Mouse (Mus musculus) embryonic facial prominence, embryonic 12.5 days (tissue): ENCODE measurements around the gene Ipo4. TPM values are rescaled to one million over a fixed set of nuclear protein-coding genes. Genes with fewer than 3 reads are reported as not detected.

Experiments
- ATAC-seq: fragments of 200-750 bp; cut with Nextera tagmentation; 2 replicates; pipeline ENCODE4 v1.8.0; 2017; ENCODE audit not compliant: insufficient number of reproducible peaks, insufficient read depth, low FRiP score, low TSS enrichment
- H3K27ac ChIP-seq: fragments of 300-500 bp; sonication (generic); 2 replicates; pipeline ENCODE4 v1.5.1; 2016; ENCODE audit warnings: mild to moderate bottlenecking
- H3K27me3 ChIP-seq: fragments of 300-500 bp; sonication (generic); 2 replicates; pipeline ENCODE4 v1.6.1; 2016; ENCODE audit warnings: mild to moderate bottlenecking, moderate library complexity
- H3K36me3 ChIP-seq: fragments of 300-500 bp; sonication (generic); 2 replicates; pipeline ENCODE4 v1.6.1; 2016; ENCODE audit warnings: mild to moderate bottlenecking
- H3K4me1 ChIP-seq: fragments of 300-500 bp; sonication (generic); 2 replicates; pipeline ENCODE4 v1.6.1; 2016
- H3K4me2 ChIP-seq: fragments of 300-500 bp; sonication (generic); replicated peaks from 2 replicates; pipeline ENCODE4 v1.6.1; 2016; ENCODE audit warnings: mild to moderate bottlenecking, moderate library complexity
- H3K4me3 ChIP-seq: fragments of 300-500 bp; sonication (generic); 2 replicates; pipeline ENCODE4 v1.5.1; 2016; ENCODE audit warnings: mild to moderate bottlenecking
- H3K9ac ChIP-seq: fragments of 300-500 bp; sonication (generic); 2 replicates; pipeline ENCODE4 v1.6.1; 2016; ENCODE audit warnings: mild to moderate bottlenecking, moderate library complexity
- H3K9me3 ChIP-seq: fragments of 300-500 bp; sonication (generic); 2 replicates; pipeline ENCODE4 v1.6.1; 2016; ENCODE audit warnings: mild to moderate bottlenecking, moderate library complexity
- WGBS: fragments of 180-500 bp; shearing (Covaris S2); methylation state at CpG from one replicate; pipeline ENCODE4 v1.1.7; 2016; 5-methylcytosine and 5-hydroxymethylcytosine counted together
- polyA plus RNA-seq: library from polyadenylated mRNA; unstranded; fragments of >200 nt; fragmentation: Nextera tagmentation; extraction: Ambion mirVana; gene quantifications from 2 replicates; pipeline ENCODE4 v1.2.1, GENCODE M21; 2016

Gene Ipo4
- polyA plus RNA-seq, 1 experiment from 2014 or later: 99.8 TPM

GRCm38 (mm10) chr14:55628077-55628827 lies 7.5 kb downstream of the Ipo4 start:
- Histone ChIP-seq H3K27ac (no peak overlapping the region), H3K27me3 (no peaks in the 10 kb centered on the region), H3K4me3 (no peak overlapping the region), H3K4me1 (no peaks in the 10 kb centered on the region), H3K9ac (no peak overlapping the region), H3K4me2 (no peak overlapping the region), H3K9me3 (no peaks in the 10 kb centered on the region), H3K36me3 (peaks cover 91% of the 10 kb centered on the region)
- 96% methylated on average over 27 of the region's 27 CpGs for WGBS
- no peak for ATAC-seq

- no peaks in the 10 kb centered on the region for H3K4me1 ChIP-seq
- no peaks in the 10 kb centered on the region for H3K27me3 ChIP-seq
- no peak overlapping the region for H3K27ac ChIP-seq
- ATAC-seq: no peak
- peak overlapping the region; percentile 18 for H3K4me3 ChIP-seq
- H3K36me3 ChIP-seq: no peaks in the 10 kb centered on the region
- WGBS: 41% methylated on average over 22 of the region's 22 CpGs
- H3K9ac ChIP-seq: no peak overlapping the region
- peak overlapping the region; percentile 35 for H3K4me2 ChIP-seq
- no peaks in the 10 kb centered on the region for H3K9me3 ChIP-seq
Measured at GRCm38 (mm10) chr14:55618486-55619195, 17.1 kb downstream of the Ipo4 start.

GRCm38 (mm10) chr14:55617822-55618221 lies 17.9 kb downstream of the Ipo4 start, which contains the start of gene Rec8:
Gene Rec8 (plus strand): TSS chr14:55618037.
- 18% methylated on average over 21 of the region's 21 CpGs for WGBS
- ATAC-seq: peak; percentile 43; the same call in 1 of the 2 replicates

GRCm38 (mm10) chr14:55616844-55617243 lies 18.9 kb downstream of the Ipo4 start:
- no peaks in the 10 kb centered on the region for H3K27me3 ChIP-seq
- H3K36me3 ChIP-seq: no peaks in the 10 kb centered on the region
- no peaks in the 10 kb centered on the region for H3K4me1 ChIP-seq
- no peak for ATAC-seq
- H3K4me3 ChIP-seq: no peak overlapping the region
- 90% methylated on average over 2 of the region's 2 CpGs for WGBS
- no peak overlapping the region for H3K27ac ChIP-seq
- H3K9ac ChIP-seq: no peak overlapping the region
- no peak overlapping the region for H3K4me2 ChIP-seq
- H3K9me3 ChIP-seq: no peaks in the 10 kb centered on the region

More at GRCm38 (mm10) chr14:55617822-55618221, 17.9 kb downstream of the Ipo4 start, which contains the start of gene Rec8:
- Histone ChIP-seq H3K4me3 (peak within 1 kb of the TSS; percentile 18), H3K36me3 (no peaks in the 10 kb centered on the region), H3K9ac (no peak within 1 kb of the TSS), H3K4me2 (peak within 1 kb of the TSS; percentile 35), H3K9me3 (no peaks in the 10 kb centered on the region), H3K4me1 (no peaks in the 10 kb centered on the region), H3K27me3 (no peaks in the 10 kb centered on the region), H3K27ac (no peak within 1 kb of the TSS)

- Histone ChIP-seq H3K27me3 (no peaks in the 10 kb centered on the region), H3K9me3 (no peaks in the 10 kb centered on the region), H3K4me1 (no peaks in the 10 kb centered on the region), H3K27ac (no peak overlapping the region), H3K9ac (no peak overlapping the region), H3K4me3 (no peak overlapping the region), H3K4me2 (no peak overlapping the region), H3K36me3 (no peaks in the 10 kb centered on the region)
- WGBS: 24% methylated on average over 2 of the region's 2 CpGs
- ATAC-seq: no peak
Measured at GRCm38 (mm10) chr14:55615876-55616275, 19.9 kb downstream of the Ipo4 start.

GRCm38 (mm10) chr14:55614565-55615178 lies 21.1 kb downstream of the Ipo4 start:
- Histone ChIP-seq H3K36me3 (no peaks in the 10 kb centered on the region), H3K4me1 (no peaks in the 10 kb centered on the region), H3K27ac (no peak overlapping the region), H3K27me3 (no peaks in the 10 kb centered on the region), H3K9ac (no peak overlapping the region), H3K4me2 (no peak overlapping the region), H3K4me3 (no peak overlapping the region), H3K9me3 (no peaks in the 10 kb centered on the region)
- 79% methylated on average over 7 of the region's 7 CpGs for WGBS
- ATAC-seq: no peak

GRCm38 (mm10) chr14:55613346-55613745 lies 22.4 kb downstream of the Ipo4 start:
- Histone ChIP-seq H3K9ac (no peak overlapping the region), H3K27me3 (no peaks in the 10 kb centered on the region), H3K4me1 (no peaks in the 10 kb centered on the region), H3K36me3 (peaks cover 13% of the 10 kb centered on the region), H3K4me2 (no peak overlapping the region), H3K27ac (no peak overlapping the region), H3K4me3 (no peak overlapping the region), H3K9me3 (no peaks in the 10 kb centered on the region)
- no peak for ATAC-seq
- WGBS: 71% methylated on average over 6 of the region's 6 CpGs

GRCm38 (mm10) chr14:55608339-55608738 lies 27.4 kb downstream of the Ipo4 start:
- no peaks in the 10 kb centered on the region for H3K9me3 ChIP-seq
- H3K27me3 ChIP-seq: no peaks in the 10 kb centered on the region
- H3K27ac ChIP-seq: no peak overlapping the region
- H3K4me1 ChIP-seq: peaks cover 10% of the 10 kb centered on the region; the same call in 1 of the 2 replicates
- H3K9ac ChIP-seq: no peak overlapping the region
- no peak overlapping the region for H3K4me3 ChIP-seq
- H3K36me3 ChIP-seq: peaks cover 39% of the 10 kb centered on the region
- no peak overlapping the region for H3K4me2 ChIP-seq
- 97% methylated on average over 6 of the region's 6 CpGs for WGBS
- ATAC-seq: no peak

GRCm38 (mm10) chr14:55605743-55606459 lies 29.9 kb downstream of the Ipo4 start:
- H3K4me3 ChIP-seq: no peak overlapping the region
- no peaks in the 10 kb centered on the region for H3K9me3 ChIP-seq
- H3K4me1 ChIP-seq: peaks cover 11% of the 10 kb centered on the region; the same call in 1 of the 2 replicates
- H3K9ac ChIP-seq: no peak overlapping the region
- peaks cover 63% of the 10 kb centered on the region for H3K36me3 ChIP-seq
- H3K27ac ChIP-seq: no peak overlapping the region
- ATAC-seq: no peak
- no peaks in the 10 kb centered on the region for H3K27me3 ChIP-seq
- WGBS: 90% methylated on average over 16 of the region's 16 CpGs
- no peak overlapping the region for H3K4me2 ChIP-seq

- no peak for ATAC-seq
- Histone ChIP-seq H3K4me2 (no peak overlapping the region; the same call in 1 of the 2 replicates), H3K4me1 (peaks cover 11% of the 10 kb centered on the region; the same call in 1 of the 2 replicates), H3K36me3 (peaks cover 74% of the 10 kb centered on the region), H3K9me3 (no peaks in the 10 kb centered on the region), H3K27ac (no peak overlapping the region), H3K27me3 (no peaks in the 10 kb centered on the region), H3K4me3 (no peak overlapping the region), H3K9ac (no peak overlapping the region)
- WGBS: 86% methylated on average over 11 of the region's 11 CpGs
Measured at GRCm38 (mm10) chr14:55604823-55605222, 30.9 kb downstream of the Ipo4 start.
